Mouse (Mus musculus): ENCODE measurements at regions not wholly inside any gene's neighbourhood (a gene's known extent, or its start where the extent isn't known, plus 50 kb on each side); places are given as distances from the start of the nearest gene placed in this dataset.
A peak's percentile ranks its signal among the peaks of the same experiment; 100 is the strongest.

GRCm38 (mm10) chr3:70496431-70496830 is 489.0 kb downstream of the Otol1 start:
- DNase-seq (ENCODE audit: extremely low spot score, low spot score): no peak
- no peak overlapping the region for H3K4me3 ChIP-seq
- no peaks in the 10 kb centered on the region for H3K36me3 ChIP-seq (replicated peaks)
- H3K4me1 ChIP-seq: peaks cover 13% of the 10 kb centered on the region
- H3K27me3 ChIP-seq (ENCODE audit: poor library complexity, severe bottlenecking): no peaks in the 10 kb centered on the region
- H3K27ac ChIP-seq: no peak overlapping the region
- H3K9me3 ChIP-seq: no peaks in the 10 kb centered on the region

DNA sequence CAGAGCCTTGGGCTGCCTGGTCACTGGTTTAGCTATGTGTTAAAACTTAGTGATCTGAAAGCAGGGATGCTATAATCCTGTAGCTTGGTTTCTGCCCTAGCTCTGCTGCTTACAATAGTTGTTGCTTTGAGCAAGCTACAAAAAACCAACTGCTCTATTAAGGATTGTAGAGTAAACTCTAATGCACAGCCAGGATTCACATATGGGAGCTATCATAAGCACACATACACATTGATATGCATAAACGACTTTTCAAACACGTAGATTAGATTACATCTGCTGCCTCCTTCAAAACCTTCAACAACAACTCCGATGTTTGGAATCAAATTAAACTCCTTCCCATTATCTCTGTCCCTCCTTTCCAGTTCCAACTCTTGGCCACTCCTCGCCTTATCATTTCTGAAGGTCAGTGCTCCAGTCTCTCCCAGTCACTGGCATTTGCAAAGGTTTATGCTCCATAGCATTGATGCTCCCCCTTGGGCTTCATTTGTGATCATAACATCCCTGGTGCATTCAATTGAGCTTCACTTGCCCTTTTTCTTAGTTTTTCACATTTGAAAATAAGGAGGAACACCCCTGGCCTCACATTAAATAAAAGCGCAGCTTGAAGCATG is 492.9 kb downstream of the Otol1 start:
- Histone ChIP-seq H3K27ac (no peak overlapping the region), H3K36me3 (replicated peaks) (no peaks in the 10 kb centered on the region), H3K27me3 (ENCODE audit: poor library complexity, severe bottlenecking) (no peaks in the 10 kb centered on the region), H3K4me3 (no peak overlapping the region), H3K9me3 (no peaks in the 10 kb centered on the region), H3K4me1 (peaks cover 15% of the 10 kb centered on the region)
- 83% methylated on average over 5 of the region's 5 CpGs for WGBS
- DNase-seq (ENCODE audit: extremely low spot score, low spot score): no peak

GRCm38 (mm10) chr3:70500991-70501961 is 493.9 kb downstream of the Otol1 start:
- Histone ChIP-seq H3K9me3 (no peaks in the 10 kb centered on the region), H3K36me3 (replicated peaks) (no peaks in the 10 kb centered on the region), H3K4me1 (peaks cover 15% of the 10 kb centered on the region), H3K27me3 (ENCODE audit: poor library complexity, severe bottlenecking) (no peaks in the 10 kb centered on the region), H3K27ac (peak overlapping the region; percentile 60), H3K4me3 (no peak overlapping the region)
- 75% methylated on average over 9 of the region's 9 CpGs for WGBS
- no peak for DNase-seq (ENCODE audit: extremely low spot score, low spot score)

- H3K9me3 ChIP-seq: no peaks in the 10 kb centered on the region
- 96% methylated on average over 2 of the region's 2 CpGs for WGBS
- no peak for DNase-seq (ENCODE audit: extremely low spot score, low spot score)
- no peak overlapping the region for H3K27ac ChIP-seq
- no peaks in the 10 kb centered on the region for H3K4me1 ChIP-seq
- no peak overlapping the region for H3K4me3 ChIP-seq
- no peaks in the 10 kb centered on the region for H3K36me3 ChIP-seq (replicated peaks)
- no peaks in the 10 kb centered on the region for H3K27me3 ChIP-seq (ENCODE audit: poor library complexity, severe bottlenecking)
Measured at GRCm38 (mm10) chr3:70533593-70534321, 526.3 kb downstream of the Otol1 start.

- H3K4me1 ChIP-seq: no peaks in the 10 kb centered on the region
- DNase-seq (ENCODE audit: extremely low spot score, low spot score): no peak
- H3K9me3 ChIP-seq: no peaks in the 10 kb centered on the region
- no peak overlapping the region for H3K4me3 ChIP-seq
- H3K27ac ChIP-seq: no peak overlapping the region
- 94% methylated on average over 2 of the region's 2 CpGs for WGBS
- no peaks in the 10 kb centered on the region for H3K36me3 ChIP-seq (replicated peaks)
- no peaks in the 10 kb centered on the region for H3K27me3 ChIP-seq (ENCODE audit: poor library complexity, severe bottlenecking)
Measured at GRCm38 (mm10) chr3:70535084-70535483, 527.7 kb downstream of the Otol1 start.

- DNase-seq (ENCODE audit: extremely low spot score, low spot score): no peak
- Histone ChIP-seq H3K4me1 (no peaks in the 10 kb centered on the region), H3K27me3 (ENCODE audit: poor library complexity, severe bottlenecking) (no peaks in the 10 kb centered on the region), H3K27ac (no peak overlapping the region), H3K36me3 (replicated peaks) (no peaks in the 10 kb centered on the region), H3K9me3 (no peaks in the 10 kb centered on the region), H3K4me3 (no peak overlapping the region)
- 88% methylated on average over 1 of the region's 1 CpGs for WGBS
Measured at GRCm38 (mm10) chr3:70543911-70544310, 536.5 kb downstream of the Otol1 start.

- no peaks in the 10 kb centered on the region for H3K4me1 ChIP-seq
- no peaks in the 10 kb centered on the region for H3K9me3 ChIP-seq
- 91% methylated on average over 4 of the region's 4 CpGs for WGBS
- no peak for DNase-seq (ENCODE audit: extremely low spot score, low spot score)
- H3K27me3 ChIP-seq (ENCODE audit: poor library complexity, severe bottlenecking): no peaks in the 10 kb centered on the region
- H3K4me3 ChIP-seq: no peak overlapping the region
- H3K36me3 ChIP-seq (replicated peaks): no peaks in the 10 kb centered on the region
- no peak overlapping the region for H3K27ac ChIP-seq
Measured at GRCm38 (mm10) chr3:70557821-70558220, 550.4 kb downstream of the Otol1 start.

DNA sequence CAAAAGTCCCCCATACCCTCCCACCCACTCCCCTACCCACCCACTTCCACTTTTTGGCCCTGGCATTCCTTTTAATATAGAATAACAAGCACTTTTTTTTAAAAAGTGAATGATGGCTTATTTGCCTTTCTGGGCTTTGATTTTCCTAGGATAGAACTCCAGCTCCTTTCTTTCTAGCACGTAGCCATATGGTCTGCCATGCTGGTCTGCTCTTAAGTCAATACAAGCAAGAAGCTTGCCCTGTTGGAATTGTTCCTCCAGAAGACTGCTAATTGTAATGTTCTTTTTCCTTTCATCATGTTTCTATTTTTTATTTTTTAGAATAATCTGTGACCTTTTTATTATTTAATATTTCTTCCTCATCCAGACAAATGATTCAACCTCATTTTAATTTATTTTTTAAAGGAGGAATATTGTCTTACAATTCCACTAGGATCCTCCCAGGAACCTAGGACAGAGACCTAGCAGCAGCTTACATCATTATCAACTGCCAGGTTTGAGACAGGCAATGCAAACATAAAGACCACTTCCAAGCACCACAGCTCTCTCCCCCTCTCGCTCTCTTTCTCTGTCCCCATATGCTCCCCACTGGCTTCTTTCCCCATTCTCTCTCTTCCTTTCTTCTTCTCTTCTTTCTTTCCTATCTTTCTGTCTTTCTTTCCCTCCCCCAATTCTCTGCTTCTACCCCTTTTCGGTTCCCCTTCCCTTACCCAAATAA is 558.9 kb downstream of the Otol1 start:
- no peaks in the 10 kb centered on the region for H3K36me3 ChIP-seq (replicated peaks)
- no peaks in the 10 kb centered on the region for H3K9me3 ChIP-seq
- no peak overlapping the region for H3K27ac ChIP-seq
- no peak overlapping the region for H3K4me3 ChIP-seq
- 84% methylated on average over 3 of the region's 3 CpGs for WGBS
- H3K27me3 ChIP-seq (ENCODE audit: poor library complexity, severe bottlenecking): no peaks in the 10 kb centered on the region
- H3K4me1 ChIP-seq: no peaks in the 10 kb centered on the region
- no peak for DNase-seq (ENCODE audit: extremely low spot score, low spot score)

DNA sequence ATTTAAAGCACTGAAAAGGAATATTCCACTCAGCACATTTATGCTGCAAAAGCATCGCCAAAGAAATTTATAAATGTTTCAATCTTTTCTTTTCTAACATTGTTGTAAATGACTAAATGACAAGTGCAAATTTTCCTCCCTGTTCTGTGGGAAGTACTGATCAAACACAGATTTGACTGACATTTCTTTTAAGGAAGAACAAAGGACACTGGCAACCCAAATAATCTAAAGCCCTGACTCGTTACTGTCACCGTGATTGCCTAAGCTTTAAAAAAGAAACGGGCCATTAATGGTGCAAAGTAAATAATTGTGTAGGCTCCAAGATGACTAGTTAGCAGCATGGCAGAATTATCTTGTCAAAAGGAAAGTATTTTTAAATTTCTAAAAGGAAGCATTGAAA is 587.4 kb downstream of the Otol1 start:
- no peaks in the 10 kb centered on the region for H3K27me3 ChIP-seq (ENCODE audit: poor library complexity, severe bottlenecking)
- no peaks in the 10 kb centered on the region for H3K9me3 ChIP-seq
- H3K4me1 ChIP-seq: 0 out of 2 replicates have a peak, but pooled peaks cover 2% of the 10 kb centered on the region
- H3K4me3 ChIP-seq: no peak overlapping the region
- 44% methylated on average over 4 of the region's 4 CpGs for WGBS
- no peak for DNase-seq (ENCODE audit: extremely low spot score, low spot score)
- no peak overlapping the region for H3K27ac ChIP-seq
- H3K36me3 ChIP-seq (replicated peaks): no peaks in the 10 kb centered on the region
